Mouse (Mus musculus) stomach, embryonic 15.5 days (tissue): Measurements from ENCODE around the gene Slain1. TPM values are rescaled to one million over a fixed set of nuclear protein-coding genes. Genes with fewer than 3 reads are reported as not detected.
A peak's percentile ranks its signal among the peaks of the same experiment; 100 is the strongest.
"Not testable (repeated sequence)": the region's sequence is repeated elsewhere in the genome, so short reads cannot be mapped to it uniquely, and the experiment has no call there.

Experiments used
- ATAC-seq: fragments of 200-750 bp; cut with Nextera tagmentation; 2 replicates; pipeline ENCODE4 v1.8.0; 2017; ENCODE audit warnings: low read depth, moderate number of reproducible peaks, moderate TSS enrichment; ENCODE audit not compliant: insufficient read depth, low FRiP score
- H3K27ac ChIP-seq: fragments of 300-500 bp; sonication (generic); 2 replicates; pipeline ENCODE4 v1.5.1; 2015; ENCODE audit warnings: mild to moderate bottlenecking, inconsistent platforms
- H3K27me3 ChIP-seq: fragments of 300-500 bp; sonication (generic); replicated peaks from 2 replicates; pipeline ENCODE4 v1.6.1; 2015; ENCODE audit warnings: inconsistent platforms
- H3K36me3 ChIP-seq: fragments of 300-500 bp; sonication (generic); 2 replicates; pipeline ENCODE4 v1.6.1; 2015; ENCODE audit warnings: inconsistent platforms
- H3K4me1 ChIP-seq: fragments of 300-500 bp; sonication (generic); 2 replicates; pipeline ENCODE4 v1.6.1; 2015; ENCODE audit warnings: inconsistent platforms
- H3K4me2 ChIP-seq: fragments of 300-500 bp; sonication (generic); 2 replicates; pipeline ENCODE4 v1.6.1; 2015; ENCODE audit warnings: mild to moderate bottlenecking, inconsistent platforms
- H3K4me3 ChIP-seq: fragments of 300-500 bp; sonication (generic); replicated peaks from 2 replicates; pipeline ENCODE4 v1.5.1; 2015; ENCODE audit warnings: inconsistent platforms
- H3K9ac ChIP-seq: fragments of 300-500 bp; sonication (generic); 2 replicates; pipeline ENCODE4 v1.6.1; 2015; ENCODE audit warnings: inconsistent platforms
- H3K9me3 ChIP-seq: fragments of 300-500 bp; sonication (generic); 2 replicates; pipeline ENCODE4 v1.6.1; 2016; ENCODE audit warnings: inconsistent platforms
- WGBS: fragments of 180-500 bp; shearing (Covaris S2); methylation state at CpG from one replicate; pipeline ENCODE4 v1.1.7; 2015; 5-methylcytosine and 5-hydroxymethylcytosine counted together
- microRNA-seq: library from miRNA; unstranded; fragments of <30 nt; microRNA quantifications from one replicate; pipeline ENCODE4, GENCODE M21; 2016
- polyA plus RNA-seq: library from polyadenylated mRNA; unstranded; fragments of >200 nt; fragmentation: Nextera tagmentation; extraction: Ambion mirVana; gene quantifications from 2 replicates; pipeline ENCODE4 v1.2.1, GENCODE M21; 2015

Gene Slain1
- polyA plus RNA-seq, 1 experiment from 2014 or later = 3.0 TPM

- 62% methylated on average over 11 of the region's 11 CpGs for WGBS
- no peak for ATAC-seq
- Histone ChIP-seq H3K9ac (no peak overlapping the region), H3K27me3 (no peaks in the 10 kb centered on the region), H3K36me3 (no peaks in the 10 kb centered on the region), H3K27ac (no peak overlapping the region), H3K4me3 (no peak overlapping the region), H3K4me1 (no peaks in the 10 kb centered on the region), H3K9me3 (no peaks in the 10 kb centered on the region), H3K4me2 (no peak overlapping the region)
Observed at GRCm38 (mm10) chr14:103729760-103730367, 79.8 kb downstream of the Slain1 start.

GRCm38 (mm10) chr14:103732626-103733025 is 82.6 kb downstream of the Slain1 start:
- WGBS = 78% methylated on average over 1 of the region's 1 CpGs

GRCm38 (mm10) chr14:103741216-103741615 is 91.2 kb downstream of the Slain1 start:
- H3K4me2 ChIP-seq = no peak overlapping the region
- no peaks in the 10 kb centered on the region for H3K4me1 ChIP-seq
- 77% methylated on average over 7 of the region's 7 CpGs for whole genome bisulfite sequencing
- H3K4me3 ChIP-seq = no peak overlapping the region
- no peak overlapping the region for H3K9ac ChIP-seq
- H3K27me3 ChIP-seq = no peaks in the 10 kb centered on the region
- ATAC-seq = no peak
- H3K36me3 ChIP-seq = no peaks in the 10 kb centered on the region
- no peak overlapping the region for H3K27ac ChIP-seq
- H3K9me3 ChIP-seq = no peaks in the 10 kb centered on the region

More at GRCm38 (mm10) chr14:103732626-103733025, 82.6 kb downstream of the Slain1 start:
- no peaks in the 10 kb centered on the region for H3K36me3 ChIP-seq
- no peak overlapping the region for H3K4me3 ChIP-seq
- no peaks in the 10 kb centered on the region for H3K9me3 ChIP-seq
- no peaks in the 10 kb centered on the region for H3K27me3 ChIP-seq
- no peak overlapping the region for H3K27ac ChIP-seq
- no peaks in the 10 kb centered on the region for H3K4me1 ChIP-seq
- no peak overlapping the region for H3K4me2 ChIP-seq
- no peak overlapping the region for H3K9ac ChIP-seq
- ATAC-seq = no peak

- Histone ChIP-seq H3K9ac (no peak overlapping the region), H3K27me3 (no peaks in the 10 kb centered on the region), H3K9me3 (no peaks in the 10 kb centered on the region), H3K4me1 (no peaks in the 10 kb centered on the region), H3K4me2 (no peak overlapping the region), H3K27ac (no peak overlapping the region), H3K36me3 (no peaks in the 10 kb centered on the region), H3K4me3 (no peak overlapping the region)
- 59% methylated on average over 8 of the region's 8 CpGs for WGBS
- no peak for ATAC-seq
Observed at GRCm38 (mm10) chr14:103742150-103742549, 92.1 kb downstream of the Slain1 start.

- H3K27ac ChIP-seq = no peak overlapping the region
- WGBS = 40% methylated on average over 6 of the region's 6 CpGs
- H3K4me1 ChIP-seq = no peaks in the 10 kb centered on the region
- no peak overlapping the region for H3K9ac ChIP-seq
- no peak overlapping the region for H3K4me2 ChIP-seq
- H3K36me3 ChIP-seq = no peaks in the 10 kb centered on the region
- H3K4me3 ChIP-seq = no peak overlapping the region
- peak; percentile 58 for ATAC-seq
- H3K9me3 ChIP-seq = no peaks in the 10 kb centered on the region
- no peaks in the 10 kb centered on the region for H3K27me3 ChIP-seq
Observed at GRCm38 (mm10) chr14:103747345-103747744, 97.3 kb downstream of the Slain1 start.

- H3K4me3 ChIP-seq, H3K9me3 ChIP-seq, H3K9ac ChIP-seq, H3K4me2 ChIP-seq, H3K27me3 ChIP-seq, H3K4me1 ChIP-seq, H3K27ac ChIP-seq, ATAC-seq, H3K36me3 ChIP-seq: not testable (repeated sequence)
- WGBS = 83% methylated on average over 4 of the region's 4 CpGs
Observed at GRCm38 (mm10) chr14:103750638-103751037, 100.6 kb downstream of the Slain1 start.

GRCm38 (mm10) chr14:103751384-103751783 is 101.4 kb downstream of the Slain1 start:
- H3K27me3 ChIP-seq = no peaks in the 10 kb centered on the region
- H3K27ac ChIP-seq = no peak overlapping the region
- H3K36me3 ChIP-seq = no peaks in the 10 kb centered on the region
- no peak overlapping the region for H3K4me2 ChIP-seq
- H3K4me1 ChIP-seq = no peaks in the 10 kb centered on the region
- H3K4me3 ChIP-seq = no peak overlapping the region
- H3K9me3 ChIP-seq = no peaks in the 10 kb centered on the region
- no peak overlapping the region for H3K9ac ChIP-seq
- no peak for ATAC-seq

GRCm38 (mm10) chr14:103752773-103753172 is 102.7 kb downstream of the Slain1 start:
- Histone ChIP-seq H3K27ac (peak overlapping the region; percentile 59; the same call in 1 of the 2 replicates), H3K4me2 (no peak overlapping the region), H3K9me3 (no peaks in the 10 kb centered on the region), H3K4me1 (no peaks in the 10 kb centered on the region), H3K27me3 (no peaks in the 10 kb centered on the region), H3K9ac (no peak overlapping the region), H3K4me3 (no peak overlapping the region), H3K36me3 (no peaks in the 10 kb centered on the region)
- WGBS = 89% methylated on average over 7 of the region's 7 CpGs
- no peak for ATAC-seq

- Histone ChIP-seq H3K4me2 (no peak overlapping the region), H3K27ac (peak overlapping the region; percentile 59; the same call in 1 of the 2 replicates), H3K9ac (no peak overlapping the region), H3K27me3 (no peaks in the 10 kb centered on the region), H3K9me3 (no peaks in the 10 kb centered on the region), H3K36me3 (no peaks in the 10 kb centered on the region), H3K4me3 (no peak overlapping the region), H3K4me1 (no peaks in the 10 kb centered on the region)
- ATAC-seq = peak; percentile 37; the same call in 1 of the 2 replicates
- whole genome bisulfite sequencing = 50% methylated on average over 7 of the region's 7 CpGs
Observed at GRCm38 (mm10) chr14:103754041-103754440, 104.0 kb downstream of the Slain1 start.

- Histone ChIP-seq H3K4me1 (no peaks in the 10 kb centered on the region), H3K4me3 (no peak overlapping the region), H3K27ac (0 out of 2 replicates have a peak overlapping the region, but pooled peaks have one; percentile 1), H3K9ac (no peak overlapping the region), H3K4me2 (no peak overlapping the region), H3K36me3 (no peaks in the 10 kb centered on the region), H3K9me3 (no peaks in the 10 kb centered on the region), H3K27me3 (no peaks in the 10 kb centered on the region)
- 45% methylated on average over 9 of the region's 9 CpGs for WGBS
- peak; percentile 60 for ATAC-seq
Observed at GRCm38 (mm10) chr14:103754465-103754864, 104.4 kb downstream of the Slain1 start.

Small RNA genes within 50 kb of the gene (microRNA-seq; reads per million reads assigned to microRNA genes)
- not detected for gene Gm22877

Other genes starting within 250 kb of the Slain1 start
- 5.6 and 10.8 TPM in 2 replicates for gene Scel, start 136.9 kb upstream of the Slain1 start, polyA plus RNA-seq
- gene Ednrb, start 194.2 kb downstream of the Slain1 start, polyA plus RNA-seq = 109 and 116 TPM in 2 replicates